25 mouse cellular contexts compared by ENCODE assay signal in the genomic region with DNA sequence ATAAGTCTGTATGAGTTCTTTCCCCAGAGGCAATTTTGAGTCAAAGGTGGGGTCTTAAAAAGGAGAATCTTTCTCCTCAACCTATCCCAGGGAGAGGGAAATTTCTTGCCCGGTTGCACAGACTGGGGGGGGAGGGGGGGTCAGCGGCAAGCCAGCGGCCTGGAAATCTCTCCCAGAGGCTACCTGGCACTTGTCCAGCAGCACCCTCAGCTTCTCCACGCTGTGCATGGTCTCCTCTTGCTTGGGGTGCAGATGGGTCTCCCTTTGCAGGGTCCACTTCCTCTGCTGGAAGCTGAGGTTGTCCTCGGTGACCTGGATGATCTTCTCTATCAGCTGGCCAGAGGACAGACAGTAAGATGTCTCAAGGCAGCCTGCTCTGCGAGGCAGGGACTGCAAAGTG.
"Had no signal": no experiment of that assay in that cellular context is flagged by ENCODE, and none has a peak within 500 bp of the region (broad histone marks: within the 10 kb centered on the region; RNA-seq: fewer than 3 reads in every experiment).

No protein-coding gene starts in this region.

- ATAC-seq: liver, postnatal 0 days; lung, postnatal 0 days; midbrain, embryonic 13.5 days; midbrain, embryonic 16.5 days had no signal

- H3K36me3 ChIP-seq: kidney, embryonic 15.5 days; limb, embryonic 12.5 days; limb, embryonic 15.5 days; midbrain, embryonic 10.5 days; midbrain, embryonic 13.5 days; neural tube, embryonic 13.5 days; stomach, embryonic 15.5 days had no signal

- H3K4me3 ChIP-seq: kidney, embryonic 15.5 days; layer of hippocampus, adult 2 months; limb, embryonic 12.5 days; limb, embryonic 15.5 days; megakaryocyte, embryonic 14.5 days; midbrain, embryonic 10.5 days; midbrain, embryonic 13.5 days; myocyte; neural tube, embryonic 13.5 days; stomach, embryonic 15.5 days had no signal

- H3K9ac ChIP-seq: kidney, embryonic 15.5 days; limb, embryonic 12.5 days; limb, embryonic 15.5 days; liver, embryonic 14.5 days; liver, postnatal 0 days; lung, embryonic 14.5 days; midbrain, embryonic 13.5 days; neural tube, embryonic 13.5 days; stomach, embryonic 15.5 days had no signal

- H3K27me3 ChIP-seq: kidney, embryonic 15.5 days; limb, embryonic 15.5 days; midbrain, embryonic 13.5 days; neural tube, embryonic 13.5 days; stomach, embryonic 15.5 days had no signal

- H3K27ac ChIP-seq: limb, embryonic 12.5 days; limb, embryonic 15.5 days; liver, embryonic 14.5 days; midbrain, embryonic 10.5 days; midbrain, embryonic 13.5 days; neural tube, embryonic 13.5 days; stomach, embryonic 15.5 days had no signal

- DNase-seq: kidney, adult 2 months; kidney, postnatal 14 days; left cerebral cortex, postnatal 4 days; liver, postnatal 0 days; lung, embryonic 14.5 days; retina, postnatal 1 day; right cerebral cortex, postnatal 25 days; spleen, adult 18-20 months; thymus, adult 2 months; thymus, postnatal 14 days; thymus, postnatal 4 days had no signal

- H3K4me2 ChIP-seq: kidney, embryonic 15.5 days; limb, embryonic 12.5 days; limb, embryonic 15.5 days; liver, embryonic 11.5 days; lung, embryonic 14.5 days; midbrain, embryonic 13.5 days; neural tube, embryonic 13.5 days; stomach, embryonic 15.5 days had no signal

- H3K9me3 ChIP-seq: kidney, embryonic 15.5 days; limb, embryonic 12.5 days; limb, embryonic 15.5 days; midbrain, embryonic 10.5 days; midbrain, embryonic 13.5 days; neural tube, embryonic 13.5 days; stomach, embryonic 15.5 days had no signal
